Mouse (Mus musculus) frontal cortex, adult 2 months (tissue): ENCODE measurements around the gene B3gnt5. TPM values are rescaled to one million over a fixed set of nuclear protein-coding genes. Genes with fewer than 3 reads are reported as not detected.

Source experiments
- DNase-seq, 2 experiments: peaks; one replicate each; pipeline ENCODE4 v3.0.0; 2022; ENCODE audit warnings: low spot score in 1 of 2; ENCODE audit errors: extremely low spot score in 1 of 2
- polyA plus RNA-seq: library from polyadenylated mRNA; depleted of rRNA; stranded (reverse); fragments of >200 nt; gene quantifications from 2 replicates; pipeline ENCODE4 v1.2.3, GENCODE M21; 2012; rRNA removed

B3gnt5 gene
- polyA plus RNA-seq = 0.44 and 0.94 TPM in 2 replicates

DNA sequence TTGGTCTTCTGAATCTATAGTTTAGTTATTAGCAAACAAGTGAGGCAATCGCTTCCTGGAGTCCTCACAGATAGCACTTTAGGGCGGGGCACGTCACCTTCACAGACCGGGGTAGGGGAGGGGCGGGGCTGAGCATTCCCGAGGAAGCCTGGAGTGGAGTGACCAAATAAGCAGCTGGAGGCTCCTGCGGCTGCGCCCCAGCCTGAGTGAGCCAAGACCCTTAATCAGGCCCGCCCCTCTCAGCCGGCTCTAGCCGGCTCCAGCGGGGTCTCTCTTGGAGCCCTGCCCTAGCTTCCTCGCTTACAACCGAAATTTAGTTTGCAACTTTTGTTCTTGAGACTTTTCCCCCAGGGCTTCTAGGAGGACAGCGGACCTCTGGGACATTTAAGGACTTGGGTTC, at the start of gene B3gnt5:
Gene B3gnt5, plus strand, starts transcription at position 135 of the 400 bp plus-strand sequence.
- DNase-seq = no peak

GRCm38 (mm10) chr16:19720959-19721358, 39.0 kb upstream of the B3gnt5 start:
- DNase-seq = no peak

- DNase-seq = peak in 1 of 2 experiments; percentile 2
Observed at GRCm38 (mm10) chr16:19724139-19724538, 35.9 kb upstream of the B3gnt5 start.

- no peak for DNase-seq
Observed at GRCm38 (mm10) chr16:19732896-19733295, 27.1 kb upstream of the B3gnt5 start.

DNA sequence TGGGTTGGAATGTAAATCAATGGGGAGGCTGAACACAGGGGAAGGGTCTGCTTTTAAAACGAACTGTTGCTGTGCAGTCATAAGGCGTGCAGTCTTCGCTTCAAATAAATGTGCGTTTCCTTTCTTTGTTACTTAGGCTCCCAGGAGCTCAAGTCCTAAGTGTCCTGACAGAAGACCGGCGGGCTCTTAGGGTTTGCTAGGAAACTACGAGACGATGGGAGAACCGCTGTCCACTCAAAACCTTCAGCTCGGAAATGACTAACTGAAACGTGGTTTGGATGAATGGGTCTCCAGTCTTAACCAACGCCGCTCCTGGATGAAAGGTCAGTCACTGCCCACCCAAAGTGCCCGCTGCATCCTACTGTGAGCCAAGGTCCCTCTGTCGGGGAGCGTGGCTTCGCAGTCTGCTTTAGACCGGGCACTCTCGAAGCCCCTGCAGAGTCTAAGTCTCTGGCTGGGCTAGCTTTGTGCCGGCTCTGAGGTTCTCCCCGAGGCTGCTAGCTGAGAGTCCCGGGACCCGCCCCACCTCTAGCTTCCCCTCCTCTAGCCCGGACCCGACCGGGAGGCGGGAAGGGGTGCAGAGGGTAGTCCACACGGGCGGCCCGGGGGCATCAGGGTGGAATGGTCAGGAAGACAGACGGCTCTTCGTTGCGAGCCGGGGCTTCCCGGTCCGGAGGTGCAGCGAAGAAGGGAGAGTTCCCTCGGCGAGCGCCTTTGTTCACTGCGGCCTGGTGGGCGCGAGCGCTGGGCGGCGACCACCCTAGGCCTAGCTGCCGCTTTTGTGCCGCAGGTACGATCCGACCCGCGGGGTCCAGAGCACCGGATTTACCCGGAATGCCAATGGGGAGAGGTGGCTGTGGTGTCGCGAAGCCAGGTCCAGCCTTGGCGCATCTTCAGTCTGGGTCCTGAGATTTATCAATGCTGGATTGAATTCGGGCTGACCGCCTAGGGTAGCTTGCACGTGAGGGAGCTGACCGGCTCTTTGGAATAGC, 793 bp downstream of the B3gnt5 start:
- DNase-seq = no peak

DNA sequence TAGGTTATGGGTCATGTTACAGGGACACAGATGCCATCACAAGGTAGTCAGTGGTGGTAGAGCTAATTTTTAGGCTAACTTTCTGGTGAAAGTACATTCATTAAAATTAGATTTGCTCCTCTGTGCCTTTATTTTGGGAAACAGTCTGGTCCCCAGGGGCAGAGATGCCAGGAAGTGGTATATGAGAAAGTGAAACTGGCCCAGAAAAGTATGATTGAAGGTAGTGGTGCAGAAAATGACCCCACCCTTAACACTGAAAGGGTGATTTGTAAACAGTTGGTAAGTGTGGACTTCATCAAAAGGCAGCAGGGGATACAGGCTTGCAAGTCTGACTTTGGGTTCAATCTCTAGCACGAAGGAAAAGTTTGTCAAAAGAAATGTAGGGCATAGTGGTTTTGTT, 1.7 kb downstream of the B3gnt5 start:
- no peak for DNase-seq

GRCm38 (mm10) chr16:19766107-19766506, 6.1 kb downstream of the B3gnt5 start:
- no peak for DNase-seq

DNA sequence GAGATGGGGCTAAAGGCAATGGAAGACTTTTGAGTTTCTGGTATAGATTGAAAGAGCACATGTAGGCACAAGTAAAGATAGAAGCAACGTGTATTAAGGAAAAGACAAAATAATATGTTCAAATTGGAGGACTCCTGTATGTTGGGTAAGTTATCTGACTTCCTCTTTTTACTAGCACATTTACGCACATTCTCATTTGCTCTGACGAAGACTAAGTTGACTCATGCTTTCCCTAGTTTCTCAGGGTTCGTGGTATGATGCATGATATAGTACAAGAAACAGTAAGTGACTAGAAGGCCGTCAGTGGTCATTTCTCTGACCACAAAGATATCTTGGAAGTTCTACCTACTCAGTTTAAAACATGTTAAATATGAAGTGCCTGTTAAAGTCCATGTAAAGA, 8.0 kb downstream of the B3gnt5 start:
- no peak for DNase-seq

DNA sequence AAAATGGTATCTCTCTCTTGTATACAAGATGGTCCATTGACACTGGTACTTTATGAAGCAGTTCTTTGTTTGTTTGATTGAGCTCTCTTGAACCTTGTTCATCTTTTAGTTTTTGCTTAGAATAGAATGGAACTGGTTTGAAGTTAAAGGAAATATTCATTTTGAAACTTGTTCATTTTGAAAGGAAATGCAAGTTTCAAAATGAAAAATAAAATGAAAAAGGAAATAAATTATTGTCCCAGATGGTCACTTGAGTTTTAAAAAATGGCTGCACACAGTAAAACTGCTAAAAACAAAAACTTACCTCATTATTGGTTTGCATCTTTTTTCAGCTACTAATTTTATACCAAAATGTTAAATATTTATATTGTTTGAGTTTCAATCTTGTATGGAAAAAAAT, 12.0 kb downstream of the B3gnt5 start:
- no peak for DNase-seq

GRCm38 (mm10) chr16:19786386-19787090, 26.5 kb downstream of the B3gnt5 start:
- no peak for DNase-seq

DNA sequence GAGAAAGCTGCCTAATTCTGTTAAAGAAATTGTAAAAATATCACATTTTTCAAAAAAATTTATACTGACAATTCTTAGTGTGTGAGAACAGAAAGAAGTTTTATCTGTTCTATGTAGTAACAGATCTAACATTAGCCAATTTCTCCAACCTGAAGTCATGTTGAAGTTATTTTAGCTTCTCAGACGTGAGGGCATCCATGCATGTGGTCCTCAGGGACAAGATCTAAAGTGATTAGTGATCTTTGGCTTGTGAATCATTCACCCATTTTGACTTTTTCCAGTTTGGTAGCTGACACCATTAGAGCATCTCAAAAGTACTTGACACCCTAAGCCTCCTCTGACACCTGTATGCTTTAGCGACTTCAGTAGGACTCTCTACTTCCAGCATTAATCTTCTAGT, 29.9 kb downstream of the B3gnt5 start:
- no peak for DNase-seq

DNA sequence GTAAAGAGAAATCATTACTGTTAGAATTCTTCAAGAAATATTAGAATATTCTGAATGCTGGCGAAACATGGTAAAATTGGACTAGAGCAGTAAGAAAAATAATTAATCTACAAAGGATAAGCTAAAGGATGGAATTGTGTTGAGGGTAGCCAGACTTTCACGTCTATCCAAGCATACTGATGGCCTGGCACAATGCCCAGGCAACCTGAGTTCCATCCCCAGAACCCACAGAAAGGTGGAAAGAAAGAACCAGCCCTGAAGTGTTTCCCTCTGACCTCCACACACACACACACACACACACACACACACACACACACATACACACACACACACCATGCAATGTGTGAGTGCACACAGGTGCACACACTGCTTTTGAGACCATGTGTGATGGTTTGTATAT, 58.8 kb downstream of the B3gnt5 start:
- DNase-seq = no peak

Other genes with a start within 250 kb of the B3gnt5 start
- not detected in 2 replicates for gene Olfr167, start 237.9 kb upstream of the B3gnt5 start, polyA plus RNA-seq
- 0.10 TPM in 1 of 2 replicates, not detected in the other for gene Olfr168, start 224.7 kb upstream of the B3gnt5 start, polyA plus RNA-seq
- not detected in 2 replicates for gene Olfr169, start 188.4 kb upstream of the B3gnt5 start, polyA plus RNA-seq
- not detected in 2 replicates for gene Olfr170, start 148.3 kb upstream of the B3gnt5 start, polyA plus RNA-seq
- gene Olfr171, start 130.3 kb upstream of the B3gnt5 start, polyA plus RNA-seq = not detected in 2 replicates
- gene Lamp3, start 53.8 kb upstream of the B3gnt5 start, polyA plus RNA-seq = not detected in 2 replicates
- 2.0 and 3.6 TPM in 2 replicates for gene Klhl6, start 222.8 kb downstream of the B3gnt5 start, polyA plus RNA-seq